Mouse (Mus musculus): ENCODE measurements around the gene Whamm. TPM values are rescaled to one million over a fixed set of nuclear protein-coding genes. Genes with fewer than 3 reads are reported as not detected.

Gene Whamm
- polyA plus RNA-seq, 1 experiment from 2014 or later = 5.2 TPM

DNA sequence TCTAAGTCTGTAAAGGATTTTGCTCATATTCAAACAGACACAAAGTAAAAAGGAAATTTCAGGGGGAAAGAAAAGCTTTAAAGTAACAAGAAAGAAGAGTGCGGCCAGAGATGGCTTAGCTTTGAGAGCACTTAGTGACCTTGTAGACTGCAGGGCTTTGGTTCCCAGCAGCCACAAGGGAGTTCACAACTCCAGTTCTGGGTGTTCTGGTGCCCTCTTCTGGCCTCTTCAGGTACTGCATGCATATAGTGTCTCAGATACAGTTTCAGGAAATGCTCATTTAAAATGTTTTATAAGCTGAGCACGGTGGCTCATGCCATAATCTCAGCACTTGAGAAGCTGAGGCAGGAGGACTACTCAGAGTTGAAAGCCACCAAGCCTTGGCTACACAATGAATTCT is 55.4 kb downstream of the Whamm start:
- Histone ChIP-seq H3K9ac (replicated peaks; ENCODE audit: low read length) (no peak overlapping the region), H3K27me3 (ENCODE audit: control insufficient read depth, insufficient read depth, low read length) (no peaks in the 10 kb centered on the region), H3K4me1 (ENCODE audit: control insufficient read depth, insufficient read depth, low read length) (no peaks in the 10 kb centered on the region), H3K36me3 (replicated peaks; ENCODE audit: control insufficient read depth, insufficient read depth, low read depth, low read length) (no peaks in the 10 kb centered on the region), H3K4me2 (ENCODE audit: low read depth, low read length) (no peak overlapping the region), H3K27ac (replicated peaks; ENCODE audit: low read depth, low read length) (no peak overlapping the region), H3K9me3 (replicated peaks; ENCODE audit: control insufficient read depth, low read length) (no peaks in the 10 kb centered on the region), H3K4me3 (ENCODE audit: low read depth, low read length) (no peak overlapping the region)
- DNase-seq (ENCODE audit: low spot score) = no peak
- 82% methylated on average over 2 of the region's 2 CpGs for WGBS
- ATAC-seq (replicated peaks; ENCODE audit: insufficient number of reproducible peaks, low FRiP score, low TSS enrichment, low read depth) = no peak

DNA sequence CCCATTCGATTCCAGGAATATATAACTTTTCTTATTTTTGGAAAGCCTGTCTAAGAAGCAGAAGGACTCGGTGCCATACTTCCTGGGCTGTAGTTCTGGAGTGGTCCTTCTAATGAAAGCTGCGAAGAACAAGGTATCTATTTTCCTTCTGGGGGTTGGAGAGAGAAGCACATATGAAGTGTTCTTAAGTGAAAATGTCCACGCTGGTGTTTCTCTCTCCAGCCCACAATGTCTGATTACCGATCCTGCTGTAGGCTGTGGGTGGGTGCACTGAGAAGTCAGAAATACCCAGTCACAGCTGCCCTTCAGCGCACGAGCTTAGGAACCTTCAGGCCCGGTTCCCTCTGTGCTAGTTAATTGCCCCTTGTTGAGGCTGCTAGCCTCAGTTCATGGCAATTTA is 60.2 kb downstream of the Whamm start:
- Histone ChIP-seq H3K4me3 (ENCODE audit: low read depth, low read length) (no peak overlapping the region), H3K27ac (replicated peaks; ENCODE audit: low read depth, low read length) (no peak overlapping the region), H3K27me3 (ENCODE audit: control insufficient read depth, insufficient read depth, low read length) (no peaks in the 10 kb centered on the region), H3K9me3 (replicated peaks; ENCODE audit: control insufficient read depth, low read length) (no peaks in the 10 kb centered on the region), H3K4me2 (ENCODE audit: low read depth, low read length) (no peak overlapping the region), H3K36me3 (replicated peaks; ENCODE audit: control insufficient read depth, insufficient read depth, low read depth, low read length) (no peaks in the 10 kb centered on the region), H3K9ac (replicated peaks; ENCODE audit: low read length) (no peak overlapping the region), H3K4me1 (ENCODE audit: control insufficient read depth, insufficient read depth, low read length) (no peaks in the 10 kb centered on the region)
- no peak for ATAC-seq (replicated peaks; ENCODE audit: insufficient number of reproducible peaks, low FRiP score, low TSS enrichment, low read depth)
- 87% methylated on average over 8 of the region's 8 CpGs for WGBS
- DNase-seq (ENCODE audit: low spot score) = no peak

DNA sequence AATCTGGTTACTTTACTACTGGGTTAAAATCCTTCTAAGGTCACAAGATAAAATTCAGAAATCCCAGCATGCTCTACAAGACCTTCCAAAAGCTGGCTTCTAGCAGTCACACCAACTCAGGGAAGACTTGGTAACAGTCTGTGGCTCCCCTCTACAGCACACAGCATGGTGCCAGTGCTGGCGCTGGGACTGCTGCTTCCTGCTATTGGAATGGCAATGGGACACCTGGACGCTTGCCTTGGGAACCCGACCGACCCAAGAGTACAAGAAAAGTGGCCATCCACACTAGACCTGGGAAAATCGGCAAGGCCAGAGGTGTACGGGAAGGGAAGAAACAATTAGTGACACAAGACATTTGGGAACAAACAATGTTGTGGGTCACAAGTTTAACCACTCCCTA is 61.5 kb downstream of the Whamm start:
- H3K4me2 ChIP-seq (ENCODE audit: low read depth, low read length) = no peak overlapping the region
- H3K9me3 ChIP-seq (replicated peaks; ENCODE audit: control insufficient read depth, low read length) = no peaks in the 10 kb centered on the region
- DNase-seq (ENCODE audit: low spot score) (no peak), ATAC-seq (replicated peaks; ENCODE audit: insufficient number of reproducible peaks, low FRiP score, low TSS enrichment, low read depth) (no peak)
- H3K4me1 ChIP-seq (ENCODE audit: control insufficient read depth, insufficient read depth, low read length) = no peaks in the 10 kb centered on the region
- no peak overlapping the region for H3K4me3 ChIP-seq (ENCODE audit: low read depth, low read length)
- no peak overlapping the region for H3K27ac ChIP-seq (replicated peaks; ENCODE audit: low read depth, low read length)
- H3K9ac ChIP-seq (replicated peaks; ENCODE audit: low read length) = no peak overlapping the region
- H3K27me3 ChIP-seq (ENCODE audit: control insufficient read depth, insufficient read depth, low read length) = no peaks in the 10 kb centered on the region
- WGBS = 75% methylated on average over 6 of the region's 6 CpGs
- no peaks in the 10 kb centered on the region for H3K36me3 ChIP-seq (replicated peaks; ENCODE audit: control insufficient read depth, insufficient read depth, low read depth, low read length)

DNA sequence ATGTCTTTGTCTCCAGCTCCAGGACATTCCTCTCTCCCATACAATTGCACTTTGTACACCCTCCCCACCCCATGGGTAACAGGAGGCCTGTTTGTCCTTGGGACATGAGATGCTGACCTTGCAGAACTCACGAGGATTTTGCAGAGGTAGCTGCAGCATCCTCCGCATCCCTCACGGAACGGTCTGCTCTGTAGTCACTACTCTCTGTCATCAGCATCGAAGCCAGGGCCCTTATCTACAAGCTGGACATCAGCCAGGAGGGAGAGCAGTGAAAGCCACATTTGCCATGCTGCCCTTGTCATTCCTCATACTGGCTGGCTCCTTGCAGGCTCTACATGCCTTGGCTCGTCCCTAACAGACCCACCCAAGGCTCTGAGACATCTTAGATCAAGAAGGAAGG is 70.0 kb downstream of the Whamm start:
- Histone ChIP-seq H3K9ac (replicated peaks; ENCODE audit: low read length) (no peak overlapping the region), H3K27ac (replicated peaks; ENCODE audit: low read depth, low read length) (no peak overlapping the region), H3K36me3 (replicated peaks; ENCODE audit: control insufficient read depth, insufficient read depth, low read depth, low read length) (no peaks in the 10 kb centered on the region), H3K9me3 (replicated peaks; ENCODE audit: control insufficient read depth, low read length) (no peaks in the 10 kb centered on the region), H3K4me2 (ENCODE audit: low read depth, low read length) (no peak overlapping the region), H3K4me3 (ENCODE audit: low read depth, low read length) (no peak overlapping the region), H3K4me1 (ENCODE audit: control insufficient read depth, insufficient read depth, low read length) (no peaks in the 10 kb centered on the region), H3K27me3 (ENCODE audit: control insufficient read depth, insufficient read depth, low read length) (no peaks in the 10 kb centered on the region)
- ATAC-seq (replicated peaks; ENCODE audit: insufficient number of reproducible peaks, low FRiP score, low TSS enrichment, low read depth) (no peak), DNase-seq (ENCODE audit: low spot score) (no peak)
- WGBS = 78% methylated on average over 6 of the region's 6 CpGs

DNA sequence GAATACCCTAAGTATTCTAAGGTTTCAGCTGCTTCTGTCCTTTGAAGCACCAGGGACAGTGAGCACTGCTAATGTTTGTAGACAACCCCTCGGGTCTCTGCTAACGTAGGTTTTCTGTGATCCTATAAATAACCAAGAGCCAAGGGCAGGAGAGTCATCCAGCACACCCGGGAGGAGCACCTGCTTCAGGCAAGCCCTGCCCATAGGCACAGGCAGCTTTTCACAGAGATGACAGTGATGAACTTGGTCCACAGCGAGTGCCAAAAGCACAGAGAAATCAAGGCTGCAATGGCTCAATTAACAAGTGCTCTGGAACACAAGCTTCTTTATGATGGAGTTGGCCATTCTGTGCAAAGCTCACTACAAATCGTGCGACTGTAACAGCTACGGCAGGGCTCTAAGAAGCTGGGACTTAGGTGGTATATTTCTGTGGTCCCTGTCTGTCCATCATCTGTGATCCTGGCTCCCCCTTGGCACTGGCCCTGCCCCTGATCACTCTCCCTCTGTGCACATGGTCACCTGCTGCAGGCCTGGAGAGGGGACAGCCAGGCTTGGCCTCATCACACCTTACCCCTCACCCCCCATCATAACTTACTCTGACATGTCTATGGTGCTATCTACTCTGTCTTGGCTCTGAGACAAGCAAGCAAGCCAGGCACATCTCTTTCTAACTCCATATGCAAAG is 73.6 kb downstream of the Whamm start:
- Histone ChIP-seq H3K9ac (replicated peaks; ENCODE audit: low read length) (no peak overlapping the region), H3K4me2 (ENCODE audit: low read depth, low read length) (no peak overlapping the region), H3K36me3 (replicated peaks; ENCODE audit: control insufficient read depth, insufficient read depth, low read depth, low read length) (no peaks in the 10 kb centered on the region), H3K27me3 (ENCODE audit: control insufficient read depth, insufficient read depth, low read length) (no peaks in the 10 kb centered on the region), H3K9me3 (replicated peaks; ENCODE audit: control insufficient read depth, low read length) (no peaks in the 10 kb centered on the region), H3K4me1 (ENCODE audit: control insufficient read depth, insufficient read depth, low read length) (no peaks in the 10 kb centered on the region), H3K4me3 (ENCODE audit: low read depth, low read length) (no peak overlapping the region), H3K27ac (replicated peaks; ENCODE audit: low read depth, low read length) (no peak overlapping the region)
- DNase-seq (ENCODE audit: low spot score) = no peak
- ATAC-seq (replicated peaks; ENCODE audit: insufficient number of reproducible peaks, low FRiP score, low TSS enrichment, low read depth) = no peak
- WGBS = 68% methylated on average over 7 of the region's 7 CpGs

MicroRNA genes within 50 kb of the gene (microRNA counts, 519-probe panel; counts per million panel counts)
- microRNA mmu-miR-1839-3p (not detected), microRNA mmu-miR-1839-5p (2,801 counts per million, percentile 34 among the panel's probes with 10 or more counts)

Other genes with a start within 250 kb of the Whamm start
- gene Rps17, start 226.0 kb upstream of the Whamm start, polyA plus RNA-seq (2014; fragmentation: Nextera tagmentation; extraction: Ambion mirVana) = 1,234 and 1,235 TPM in 2 replicates
- 1.0 and 2.6 TPM in 2 replicates for gene Cpeb1, start 115.8 kb upstream of the Whamm start, polyA plus RNA-seq (2014; fragmentation: Nextera tagmentation; extraction: Ambion mirVana)
- gene Ap3b2, start 77.3 kb upstream of the Whamm start, polyA plus RNA-seq (2014; fragmentation: Nextera tagmentation; extraction: Ambion mirVana) = 8.1 and 12.6 TPM in 2 replicates
- 0.36 TPM in 1 of 2 replicates, not detected in the other for gene BC048679, start 73.0 kb upstream of the Whamm start, polyA plus RNA-seq (2014; fragmentation: Nextera tagmentation; extraction: Ambion mirVana)
- gene Fsd2, start 4.3 kb upstream of the Whamm start, polyA plus RNA-seq (2014; fragmentation: Nextera tagmentation; extraction: Ambion mirVana) = 0.20 and 0.35 TPM in 2 replicates
- gene Homer2, start 136.3 kb downstream of the Whamm start, polyA plus RNA-seq (2014; fragmentation: Nextera tagmentation; extraction: Ambion mirVana) = 21.0 and 24.4 TPM in 2 replicates
- gene Ramac, start 191.7 kb downstream of the Whamm start, polyA plus RNA-seq (2014; fragmentation: Nextera tagmentation; extraction: Ambion mirVana) = 143 and 151 TPM in 2 replicates
- gene 3110040N11Rik, start 218.2 kb downstream of the Whamm start, polyA plus RNA-seq (2014; fragmentation: Nextera tagmentation; extraction: Ambion mirVana) = 47.3 and 58.5 TPM in 2 replicates

Measured in embryonic facial prominence, embryonic 11.5 days (tissue).